Mouse (Mus musculus): ENCODE results near the gene 6030452D12Rik.

DNA sequence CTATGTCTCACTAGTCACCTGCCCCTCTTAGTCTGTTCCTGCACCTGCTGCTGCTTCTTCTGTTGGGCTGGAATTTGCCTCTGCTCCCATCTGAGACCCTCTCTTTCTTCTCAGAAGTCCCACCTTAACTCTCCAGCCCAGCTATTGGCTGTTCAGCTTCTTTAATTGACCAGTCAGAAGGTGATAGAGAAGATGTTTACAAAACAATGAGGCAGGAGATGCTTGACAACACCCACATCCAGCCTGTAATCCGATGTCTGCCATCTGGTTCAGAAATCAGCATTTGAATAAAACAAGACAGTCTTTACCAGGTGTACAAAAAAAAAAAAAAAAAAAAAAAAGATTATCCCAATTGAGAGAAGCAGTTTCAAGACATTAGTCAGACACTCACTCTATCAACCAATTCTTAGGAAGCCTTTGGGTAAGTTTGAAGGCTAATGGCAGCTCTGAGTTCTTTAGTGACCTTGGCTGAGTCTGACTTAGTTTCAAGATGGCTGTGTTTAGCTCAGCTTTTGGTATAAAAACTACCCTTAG, 15.7 kb downstream of the 6030452D12Rik start:
- TF ChIP-seq CTCF (IDR thresholded peaks at IDR 0.05; ENCODE audit: insufficient read depth, low read length) (no peak), POLR2A (IDR thresholded peaks at IDR 0.05; ENCODE audit: borderline replicate concordance, extremely low read depth, low read depth, low read length) (no peak)
